Mouse (Mus musculus) heart, embryonic 11.5 days (tissue): ENCODE data around the gene Rbms1. TPM values are rescaled to one million over a fixed set of nuclear protein-coding genes. Genes with fewer than 3 reads are reported as not detected.

Experiments
- ATAC-seq: fragments of 200-750 bp; cut with Nextera tagmentation; replicated peaks from 2 replicates; pipeline ENCODE4 v1.8.0; 2017; ENCODE audit warnings: moderate library complexity; ENCODE audit not compliant: insufficient number of reproducible peaks, low FRiP score, low TSS enrichment
- H3K27ac ChIP-seq: fragments of 300-500 bp; sonication (generic); 2 replicates; pipeline ENCODE4 v1.5.1; 2014; ENCODE audit warnings: mild to moderate bottlenecking, low read depth, low read length
- H3K27me3 ChIP-seq: fragments of 300-500 bp; sonication (generic); 2 replicates; pipeline ENCODE4 v1.6.1; 2014; ENCODE audit warnings: mild to moderate bottlenecking, low read length, mixed read lengths; ENCODE audit not compliant: control insufficient read depth, insufficient read depth
- H3K36me3 ChIP-seq: fragments of 300-500 bp; sonication (generic); 2 replicates; pipeline ENCODE4 v1.6.1; 2014; ENCODE audit warnings: mild to moderate bottlenecking, low read length, moderate library complexity, mixed read lengths; ENCODE audit not compliant: control insufficient read depth, insufficient read depth
- H3K4me1 ChIP-seq: fragments of 300-500 bp; sonication (generic); 2 replicates; pipeline ENCODE4 v1.6.1; 2014; ENCODE audit warnings: low read length; ENCODE audit not compliant: control insufficient read depth, insufficient read depth
- H3K4me2 ChIP-seq: fragments of 300-500 bp; sonication (generic); 2 replicates; pipeline ENCODE4 v1.6.1; 2014; ENCODE audit warnings: mild to moderate bottlenecking, moderate library complexity
- H3K4me3 ChIP-seq: fragments of 300-500 bp; sonication (generic); 2 replicates; pipeline ENCODE4 v1.5.1; 2014; ENCODE audit warnings: low read depth, low read length
- H3K9ac ChIP-seq: fragments of 300-500 bp; sonication (generic); 2 replicates; pipeline ENCODE4 v1.6.1; 2014; ENCODE audit warnings: mild to moderate bottlenecking, low read depth, low read length, moderate library complexity
- H3K9me3 ChIP-seq: fragments of 300-500 bp; sonication (generic); replicated peaks from 2 replicates; pipeline ENCODE4 v1.6.1; 2016; ENCODE audit warnings: low read length; ENCODE audit not compliant: control insufficient read depth
- WGBS: fragments of 180-500 bp; shearing (Covaris S2); extraction: QIAGEN DNeasy Blood & Tissue Kit; methylation state at CpG from one replicate; pipeline ENCODE4 v1.1.7; 2014; ENCODE audit not compliant: insufficient replicate concordance; 5-methylcytosine and 5-hydroxymethylcytosine counted together
- polyA plus RNA-seq: library from polyadenylated mRNA; unstranded; fragments of >200 nt; fragmentation: Nextera tagmentation; extraction: Ambion mirVana; gene quantifications from 2 replicates; pipeline ENCODE4 v1.2.1, GENCODE M21; 2014

The Rbms1 gene
- polyA plus RNA-seq, 1 experiment from 2014 or later = 121 TPM

GRCm38 (mm10) chr2:60868060-60868662 is 94.8 kb downstream of the Rbms1 start:
- H3K9me3 ChIP-seq = no peaks in the 10 kb centered on the region
- 53% methylated on average over 4 of the region's 4 CpGs for WGBS
- H3K4me1 ChIP-seq = peaks cover 76% of the 10 kb centered on the region
- no peak overlapping the region for H3K27ac ChIP-seq
- no peak overlapping the region for H3K4me3 ChIP-seq
- no peaks in the 10 kb centered on the region for H3K36me3 ChIP-seq
- no peaks in the 10 kb centered on the region for H3K27me3 ChIP-seq
- no peak for ATAC-seq
- no peak overlapping the region for H3K4me2 ChIP-seq
- no peak overlapping the region for H3K9ac ChIP-seq

- Histone ChIP-seq H3K36me3 (no peaks in the 10 kb centered on the region), H3K4me1 (peaks cover 70% of the 10 kb centered on the region), H3K9me3 (no peaks in the 10 kb centered on the region), H3K9ac (no peak overlapping the region), H3K27ac (no peak overlapping the region), H3K27me3 (no peaks in the 10 kb centered on the region), H3K4me3 (no peak overlapping the region), H3K4me2 (no peak overlapping the region)
- no peak for ATAC-seq
- 90% methylated on average over 8 of the region's 8 CpGs for WGBS
Measured at GRCm38 (mm10) chr2:60867304-60867703, 95.7 kb downstream of the Rbms1 start.

DNA sequence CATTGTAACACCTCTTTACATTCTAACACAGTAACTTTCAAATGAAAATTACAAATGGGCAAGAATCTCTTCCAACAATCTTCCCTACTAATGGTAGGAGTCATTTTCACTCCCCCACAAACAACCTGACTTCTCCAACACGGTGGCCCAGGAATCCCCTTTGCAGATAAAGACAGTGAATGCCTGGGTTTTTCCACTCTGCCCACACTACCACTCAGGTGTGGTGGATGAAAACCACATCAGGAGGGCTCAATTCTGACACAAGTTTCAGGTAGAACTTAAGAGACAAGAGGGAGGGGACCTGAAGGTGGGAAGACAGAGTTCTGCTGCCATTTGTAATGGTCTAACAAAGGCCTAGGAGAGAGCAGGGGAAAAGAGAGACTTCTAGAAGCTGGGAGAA is 97.1 kb downstream of the Rbms1 start:
- Histone ChIP-seq H3K27ac (no peak overlapping the region), H3K4me3 (no peak overlapping the region), H3K36me3 (peaks cover 3% of the 10 kb centered on the region; the same call in 1 of the 2 replicates), H3K9me3 (no peaks in the 10 kb centered on the region), H3K27me3 (no peaks in the 10 kb centered on the region), H3K4me1 (peaks cover 58% of the 10 kb centered on the region), H3K4me2 (no peak overlapping the region), H3K9ac (no peak overlapping the region)
- ATAC-seq = no peak
- WGBS = 32% methylated on average over 1 of the region's 1 CpGs

DNA sequence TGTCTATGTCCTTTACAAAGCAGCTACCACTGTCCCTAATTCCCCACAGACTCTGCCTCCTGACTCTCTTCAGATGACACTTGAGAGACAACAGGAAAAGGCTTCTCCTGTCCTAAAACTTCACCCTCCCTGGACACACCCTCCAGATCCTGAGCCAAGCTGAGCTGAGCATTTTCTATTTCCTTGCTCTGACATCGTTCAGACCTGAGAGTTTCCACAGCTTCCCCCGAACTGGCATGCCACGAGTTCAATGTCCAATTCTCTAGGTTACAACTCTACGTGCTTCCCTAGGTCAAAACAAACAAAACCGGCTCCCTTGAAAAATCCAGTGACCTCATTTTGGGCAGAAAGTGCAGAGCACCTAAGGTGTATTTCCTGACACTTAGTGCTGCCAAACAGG is 98.0 kb downstream of the Rbms1 start:
- ATAC-seq = no peak
- Histone ChIP-seq H3K27me3 (no peaks in the 10 kb centered on the region), H3K36me3 (peaks cover 3% of the 10 kb centered on the region; the same call in 1 of the 2 replicates), H3K4me1 (peaks cover 51% of the 10 kb centered on the region), H3K4me2 (no peak overlapping the region), H3K4me3 (no peak overlapping the region), H3K9me3 (no peaks in the 10 kb centered on the region), H3K9ac (no peak overlapping the region), H3K27ac (no peak overlapping the region)
- 53% methylated on average over 5 of the region's 5 CpGs for WGBS

DNA sequence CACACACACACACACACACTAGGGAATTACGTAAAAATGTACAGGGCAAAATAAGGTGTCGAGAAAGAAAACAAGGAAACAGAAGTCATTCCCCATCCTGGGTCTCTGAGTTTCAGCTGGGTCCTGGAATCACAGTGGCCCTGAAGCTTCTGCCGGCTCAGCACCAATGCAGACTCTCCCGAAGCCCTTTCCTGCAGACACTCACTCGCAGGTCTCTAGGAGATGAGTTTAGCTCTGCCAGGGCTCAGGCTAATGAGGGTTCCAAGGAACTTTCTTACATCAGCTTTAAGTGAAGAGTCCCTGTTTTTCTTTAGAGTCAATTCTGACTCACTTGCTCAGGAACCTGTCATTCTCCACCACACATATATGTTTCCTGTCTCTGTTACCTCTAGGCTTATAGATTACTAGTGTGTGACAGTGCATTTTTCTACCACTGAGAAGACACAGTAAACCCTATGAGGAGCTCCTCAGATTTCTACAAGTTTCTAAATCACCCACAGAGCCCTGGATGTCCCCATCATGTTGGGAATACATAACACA is 98.7 kb downstream of the Rbms1 start:
- Histone ChIP-seq H3K9ac (no peak overlapping the region), H3K4me3 (no peak overlapping the region), H3K9me3 (no peaks in the 10 kb centered on the region), H3K27me3 (no peaks in the 10 kb centered on the region), H3K36me3 (peaks cover 3% of the 10 kb centered on the region; the same call in 1 of the 2 replicates), H3K4me1 (peaks cover 44% of the 10 kb centered on the region), H3K27ac (no peak overlapping the region), H3K4me2 (no peak overlapping the region)
- ATAC-seq = no peak
- WGBS = 67% methylated on average over 5 of the region's 5 CpGs

DNA sequence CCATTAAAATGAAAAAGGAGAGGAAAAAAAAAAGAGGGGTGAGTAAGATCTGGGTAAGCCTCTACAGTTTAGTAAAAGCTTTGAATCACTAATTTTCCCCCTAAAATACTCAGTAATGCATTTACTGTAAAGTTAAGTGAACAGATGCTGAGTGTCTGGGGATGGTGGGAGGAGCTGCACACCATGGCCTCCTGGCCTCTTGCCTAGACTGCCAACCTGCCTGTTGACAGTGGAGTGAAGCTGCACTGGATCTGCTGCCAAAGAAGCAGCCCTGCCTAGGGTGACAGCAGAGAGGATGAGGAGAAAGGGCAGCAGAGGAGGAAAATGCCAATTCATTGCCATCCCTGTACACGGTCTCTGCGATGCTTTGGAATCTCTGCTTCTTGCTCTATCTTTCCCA is 99.2 kb downstream of the Rbms1 start:
- Histone ChIP-seq H3K9me3 (no peaks in the 10 kb centered on the region), H3K4me2 (no peak overlapping the region), H3K9ac (no peak overlapping the region), H3K4me1 (peaks cover 40% of the 10 kb centered on the region), H3K4me3 (no peak overlapping the region), H3K27ac (no peak overlapping the region), H3K36me3 (peaks cover 3% of the 10 kb centered on the region), H3K27me3 (no peaks in the 10 kb centered on the region)
- ATAC-seq = no peak
- 88% methylated on average over 2 of the region's 2 CpGs for whole genome bisulfite sequencing

DNA sequence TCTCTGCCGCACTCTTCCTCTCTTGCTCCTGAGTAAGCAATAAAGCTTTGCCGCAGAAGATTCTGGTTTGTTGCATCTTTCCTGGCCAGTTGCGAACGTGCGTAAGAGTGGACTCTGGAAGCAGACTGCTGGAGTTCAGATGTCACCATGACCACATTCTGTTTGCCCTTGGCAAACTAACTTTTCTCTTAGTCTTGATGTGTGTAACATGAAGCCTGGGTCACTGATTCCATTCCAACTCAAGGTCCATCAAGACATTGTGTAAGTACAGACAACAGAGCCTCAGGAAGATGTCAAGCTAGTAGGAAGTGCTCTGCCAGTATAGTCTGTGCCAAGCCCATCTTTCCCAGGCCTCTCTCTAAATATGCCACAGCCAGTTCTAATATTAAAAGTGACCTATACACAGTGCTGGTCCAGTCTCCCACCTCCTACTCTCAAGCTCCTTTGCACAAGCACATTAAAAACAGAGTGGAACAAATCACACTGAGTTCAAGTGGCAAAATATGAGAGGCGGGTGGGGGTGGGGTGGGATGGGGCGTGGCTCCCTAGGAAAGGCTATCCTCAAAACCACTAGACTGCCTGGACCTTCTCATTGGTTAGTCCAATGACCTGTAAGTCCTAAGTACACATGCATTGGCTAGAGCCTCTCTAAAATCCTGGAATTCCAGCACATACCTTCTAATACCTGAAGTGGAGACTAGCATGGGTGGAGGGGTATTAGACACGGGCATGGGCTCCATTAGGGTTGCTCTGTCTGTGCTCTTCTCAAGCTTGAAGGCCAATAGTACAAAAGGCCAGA is 99.9 kb downstream of the Rbms1 start:
- Histone ChIP-seq H3K4me2 (no peak overlapping the region), H3K9me3 (no peaks in the 10 kb centered on the region), H3K4me3 (no peak overlapping the region), H3K9ac (no peak overlapping the region), H3K36me3 (peaks cover 8% of the 10 kb centered on the region), H3K4me1 (peaks cover 38% of the 10 kb centered on the region), H3K27me3 (no peaks in the 10 kb centered on the region), H3K27ac (no peak overlapping the region; the same call in 1 of the 2 replicates)
- ATAC-seq = no peak
- 93% methylated on average over 8 of the region's 8 CpGs for WGBS

DNA sequence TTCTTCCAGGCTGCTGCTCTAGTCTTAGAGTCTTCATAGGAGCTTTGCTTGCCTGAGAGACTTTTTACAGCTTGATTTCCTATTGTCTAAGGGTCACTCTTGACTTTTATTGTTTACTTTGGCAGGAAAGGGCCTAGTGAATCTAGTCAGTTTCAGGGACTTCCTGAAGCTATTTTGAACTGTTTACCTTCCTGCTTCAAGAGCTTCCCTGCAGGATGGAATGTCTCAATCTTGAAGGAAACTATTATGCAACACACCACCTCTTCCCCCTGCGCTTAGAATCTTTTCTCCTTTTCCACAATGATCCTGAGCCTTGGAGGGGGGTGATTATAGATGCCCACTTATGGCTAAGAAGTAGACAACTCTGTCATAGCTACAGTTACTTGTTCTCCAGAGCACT is 104.9 kb downstream of the Rbms1 start:
- 78% methylated on average over 1 of the region's 1 CpGs for WGBS
- no peak for ATAC-seq
- Histone ChIP-seq H3K9ac (no peak overlapping the region), H3K27me3 (no peaks in the 10 kb centered on the region), H3K27ac (no peak overlapping the region), H3K4me3 (no peak overlapping the region), H3K36me3 (peaks cover 8% of the 10 kb centered on the region), H3K4me1 (peaks cover 20% of the 10 kb centered on the region), H3K4me2 (no peak overlapping the region), H3K9me3 (no peaks in the 10 kb centered on the region)
